Mouse (Mus musculus) C2C12 (cell line): Measurements from ENCODE around the gene Col6a5. TPM values are rescaled to one million over a fixed set of nuclear protein-coding genes. Genes with fewer than 3 reads are reported as not detected.

ENCODE experiments used
- H3K27me3 ChIP-seq: one replicate; pipeline ENCODE4 v1.6.1; 2011; ENCODE audit not compliant: control insufficient read depth, insufficient read depth, insufficient read length
- H3K36me3 ChIP-seq: one replicate; pipeline ENCODE4 v1.6.1; 2011; ENCODE audit not compliant: control insufficient read depth, insufficient read depth
- H3K4me3 ChIP-seq: one replicate; pipeline ENCODE4 v1.5.1; 2011; ENCODE audit warnings: mild to moderate bottlenecking, control low read depth; ENCODE audit not compliant: poor library complexity, insufficient read depth, severe bottlenecking
- H3K79me2 ChIP-seq: one replicate; pipeline ENCODE4 v1.6.1; 2011; ENCODE audit not compliant: control insufficient read depth, insufficient read depth
- H3K79me3 ChIP-seq: one replicate; pipeline ENCODE4 v1.6.1; 2011; ENCODE audit warnings: low read depth, control low read depth
- H3ac ChIP-seq: one replicate; pipeline ENCODE3; 2011; ENCODE audit warnings: low read depth; ENCODE audit not compliant: control insufficient read depth, insufficient read length
- CEBPB ChIP-seq: IDR thresholded peaks from one replicate; pipeline ENCODE4 v1.6.1; 2011; ENCODE audit warnings: low read depth, mild to moderate bottlenecking, control low read depth, moderate library complexity
- CTCF ChIP-seq: IDR thresholded peaks from one replicate; pipeline ENCODE4 v1.5.1; 2011; ENCODE audit not compliant: control insufficient read depth, insufficient read depth, insufficient read length
- FOSL1 ChIP-seq: IDR thresholded peaks from one replicate; pipeline ENCODE4 v1.8.0; 2011; ENCODE audit warnings: mild to moderate bottlenecking, low read length; ENCODE audit not compliant: poor library complexity, insufficient read depth, severe bottlenecking
- MAX ChIP-seq: IDR thresholded peaks from one replicate; pipeline ENCODE4 v1.6.1; 2011; ENCODE audit warnings: mild to moderate bottlenecking, control low read depth
- MYOD1 ChIP-seq: IDR thresholded peaks from one replicate; pipeline ENCODE4 v1.6.1; 2011; ENCODE audit warnings: low read depth; ENCODE audit not compliant: control insufficient read depth, insufficient read length
- MYOG ChIP-seq: IDR thresholded peaks from one replicate; pipeline ENCODE4 v1.6.1; 2011; ENCODE audit not compliant: control insufficient read depth, insufficient read length; ENCODE audit errors: extremely low read depth
- USF1 ChIP-seq: IDR thresholded peaks from one replicate; pipeline ENCODE4 v1.6.1; 2011; ENCODE audit warnings: low read depth, mild to moderate bottlenecking, control low read depth, moderate library complexity
- polyA plus RNA-seq: library from polyadenylated mRNA; unstranded; fragments of >200 nt; fragmentation: generic; extraction: Trizol; gene quantifications from one replicate; pipeline ENCODE4 v1.2.1, GENCODE M21; 2012; ENCODE audit warnings: missing spikeins

The Col6a5 gene
- polyA plus RNA-seq, 1 experiment = not detected

DNA sequence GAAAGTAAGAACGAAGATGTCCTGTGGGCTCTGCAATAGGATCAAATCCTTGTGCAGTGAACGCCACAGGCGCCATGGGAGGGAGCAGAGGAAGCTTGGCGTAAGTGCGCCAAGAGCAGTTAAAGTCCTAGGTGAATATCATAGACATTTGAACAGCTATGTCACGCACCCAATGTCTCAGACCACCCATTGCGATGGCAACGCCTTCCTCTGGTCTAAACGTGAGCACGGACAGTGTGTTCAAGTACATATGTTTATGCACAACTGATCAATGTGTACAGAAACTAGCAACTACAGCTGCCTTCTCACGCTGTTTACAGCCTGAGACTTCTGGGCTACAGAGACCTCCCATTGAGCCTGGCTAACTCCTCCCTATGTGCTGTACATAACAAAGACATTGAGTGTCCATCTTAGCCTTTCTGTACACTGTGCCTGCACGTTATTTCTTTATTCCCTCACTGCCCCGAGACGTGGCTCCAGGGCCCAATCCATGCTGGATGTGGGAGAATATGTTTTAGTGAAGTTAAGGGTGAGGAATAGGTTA lies 11.0 kb upstream of the Col6a5 start:
- H3K27me3 ChIP-seq = no peaks in the 10 kb centered on the region
- no peak overlapping the region for H3ac ChIP-seq
- no peaks in the 10 kb centered on the region for H3K36me3 ChIP-seq
- TF ChIP-seq MYOG (no peak), CTCF (no peak), MAX (no peak), FOSL1 (no peak), CEBPB (no peak)
- H3K4me3 ChIP-seq = no peak overlapping the region
- H3K79me3 ChIP-seq = no peaks in the 10 kb centered on the region
- H3K79me2 ChIP-seq = no peaks in the 10 kb centered on the region

- Histone ChIP-seq H3ac (no peak overlapping the region), H3K36me3 (no peaks in the 10 kb centered on the region), H3K79me3 (no peaks in the 10 kb centered on the region), H3K4me3 (no peak overlapping the region), H3K79me2 (no peaks in the 10 kb centered on the region), H3K27me3 (no peaks in the 10 kb centered on the region)
- TF ChIP-seq CEBPB = no peak
- TF ChIP-seq MYOG = no peak
- no peak for TF ChIP-seq MAX
- TF ChIP-seq USF1 = peak; percentile 10
These were observed 10.5 kb upstream of the Col6a5 start for GRCm38 (mm10) chr9:105970901-105971300.

DNA sequence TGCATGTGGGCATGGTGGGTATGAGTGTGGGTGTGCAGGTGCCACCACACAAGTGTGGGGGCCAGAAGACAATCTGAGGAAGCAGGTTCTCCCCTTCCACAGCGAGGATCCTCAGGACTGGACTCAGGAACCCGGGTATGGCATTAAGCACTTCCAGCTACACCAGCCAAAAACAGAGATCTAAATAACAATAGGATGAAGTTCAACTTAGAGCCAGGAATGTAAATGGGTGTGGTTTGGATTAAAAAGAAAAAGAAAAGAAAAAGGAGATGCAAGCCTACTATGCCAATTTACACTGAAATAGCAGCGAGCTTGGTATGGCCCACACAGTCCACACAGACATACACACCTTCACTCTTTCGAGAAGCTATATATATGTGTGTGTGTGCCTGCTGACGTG lies 7.5 kb upstream of the Col6a5 start:
- no peak overlapping the region for H3K4me3 ChIP-seq
- H3ac ChIP-seq = no peak overlapping the region
- no peaks in the 10 kb centered on the region for H3K27me3 ChIP-seq
- H3K79me3 ChIP-seq = no peaks in the 10 kb centered on the region
- TF ChIP-seq MYOD1 = no peak
- no peak for TF ChIP-seq CTCF
- TF ChIP-seq MAX = no peak
- no peak for TF ChIP-seq USF1
- TF ChIP-seq FOSL1 = no peak
- no peak for TF ChIP-seq MYOG
- TF ChIP-seq CEBPB = no peak
- H3K36me3 ChIP-seq = no peaks in the 10 kb centered on the region
- no peaks in the 10 kb centered on the region for H3K79me2 ChIP-seq

DNA sequence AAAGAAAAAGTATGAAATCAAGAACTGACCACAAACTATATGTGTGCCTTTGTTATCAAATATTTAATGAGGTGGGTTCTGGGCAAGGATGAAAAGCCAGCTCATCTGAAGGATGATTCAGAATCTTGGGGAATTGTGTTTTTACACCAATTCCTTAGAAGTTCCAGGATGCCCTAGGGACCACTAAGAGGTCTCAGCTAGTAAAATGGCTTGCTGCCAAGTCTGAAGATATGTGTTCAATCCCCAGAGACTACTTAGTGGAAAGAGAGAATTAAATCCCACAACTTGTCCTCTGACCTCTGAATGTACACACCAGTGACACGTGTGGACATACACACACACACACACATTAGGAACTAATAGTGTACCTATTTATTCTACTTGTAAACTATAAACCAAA lies 1.3 kb downstream of the Col6a5 start:
- H3K4me3 ChIP-seq = no peak overlapping the region
- no peaks in the 10 kb centered on the region for H3K36me3 ChIP-seq
- no peak for TF ChIP-seq USF1
- TF ChIP-seq MYOG = no peak
- no peak for TF ChIP-seq CEBPB
- no peak for TF ChIP-seq FOSL1
- TF ChIP-seq CTCF = no peak
- TF ChIP-seq MYOD1 = no peak
- TF ChIP-seq MAX = no peak

GRCm38 (mm10) chr9:105949755-105950154 lies 10.7 kb downstream of the Col6a5 start:
- H3ac ChIP-seq = no peak overlapping the region
- H3K79me3 ChIP-seq = no peaks in the 10 kb centered on the region
- no peaks in the 10 kb centered on the region for H3K36me3 ChIP-seq
- no peak overlapping the region for H3K4me3 ChIP-seq
- TF ChIP-seq FOSL1 (no peak), CEBPB (no peak), MAX (no peak), USF1 (no peak), MYOD1 (no peak), CTCF (no peak), MYOG (no peak)
- H3K27me3 ChIP-seq = no peaks in the 10 kb centered on the region
- no peaks in the 10 kb centered on the region for H3K79me2 ChIP-seq

More for the DNA sequence above, 1.3 kb downstream of the Col6a5 start:
- Histone ChIP-seq H3K79me3 (no peaks in the 10 kb centered on the region), H3ac (no peak overlapping the region), H3K79me2 (no peaks in the 10 kb centered on the region), H3K27me3 (no peaks in the 10 kb centered on the region)

GRCm38 (mm10) chr9:105947577-105947976 lies 12.9 kb downstream of the Col6a5 start:
- Histone ChIP-seq H3K27me3 (no peaks in the 10 kb centered on the region), H3K79me2 (no peaks in the 10 kb centered on the region), H3ac (no peak overlapping the region), H3K4me3 (no peak overlapping the region), H3K36me3 (no peaks in the 10 kb centered on the region), H3K79me3 (no peaks in the 10 kb centered on the region)
- TF ChIP-seq USF1 (no peak), MYOD1 (no peak), CEBPB (no peak), MYOG (no peak), CTCF (no peak), MAX (no peak), FOSL1 (no peak)
